Mouse (Mus musculus): ENCODE data around the gene Scaf8.
"Not testable (repeated sequence)": the region's sequence is repeated elsewhere in the genome, so short reads cannot be mapped to it uniquely, and the experiment has no call there.

The Scaf8 gene

DNA sequence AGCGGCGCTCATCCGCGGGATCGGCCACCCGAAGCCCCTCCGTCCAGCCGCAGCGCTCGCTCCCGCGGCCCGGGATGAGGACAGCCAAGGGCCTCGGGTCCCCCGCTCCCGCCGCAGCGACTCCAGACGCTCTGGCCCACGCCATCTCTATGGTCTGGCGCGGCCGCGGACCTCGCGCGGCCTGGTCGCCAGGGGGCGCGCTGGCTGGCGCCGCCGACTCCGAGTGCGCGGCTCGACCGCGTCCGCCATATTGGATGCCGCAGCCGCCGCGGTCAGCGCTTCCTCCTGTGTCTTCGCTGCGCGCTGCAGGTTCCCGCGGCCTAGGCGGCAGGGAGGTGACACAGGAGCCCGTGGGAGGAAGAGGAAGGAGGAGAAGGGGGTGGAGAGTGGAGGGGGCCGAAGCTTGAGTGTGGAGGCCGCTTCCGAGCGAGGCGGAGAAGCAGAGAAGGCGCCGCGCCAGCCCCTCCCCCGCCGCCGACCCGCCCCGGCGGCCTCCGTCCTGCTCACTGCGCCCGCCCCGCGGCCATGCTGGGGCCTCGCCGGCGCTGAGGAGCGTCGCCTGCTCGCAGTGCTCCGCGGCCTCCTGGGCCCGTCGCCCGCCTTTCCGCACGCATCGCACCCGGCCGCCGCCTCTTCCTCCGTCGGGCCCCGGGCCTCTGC, at the start of gene Scaf8:
Gene Scaf8, plus strand, starts transcription at position 253 of the 660 bp plus-strand sequence.
- CTCF ChIA-PET, result no interaction called here

DNA sequence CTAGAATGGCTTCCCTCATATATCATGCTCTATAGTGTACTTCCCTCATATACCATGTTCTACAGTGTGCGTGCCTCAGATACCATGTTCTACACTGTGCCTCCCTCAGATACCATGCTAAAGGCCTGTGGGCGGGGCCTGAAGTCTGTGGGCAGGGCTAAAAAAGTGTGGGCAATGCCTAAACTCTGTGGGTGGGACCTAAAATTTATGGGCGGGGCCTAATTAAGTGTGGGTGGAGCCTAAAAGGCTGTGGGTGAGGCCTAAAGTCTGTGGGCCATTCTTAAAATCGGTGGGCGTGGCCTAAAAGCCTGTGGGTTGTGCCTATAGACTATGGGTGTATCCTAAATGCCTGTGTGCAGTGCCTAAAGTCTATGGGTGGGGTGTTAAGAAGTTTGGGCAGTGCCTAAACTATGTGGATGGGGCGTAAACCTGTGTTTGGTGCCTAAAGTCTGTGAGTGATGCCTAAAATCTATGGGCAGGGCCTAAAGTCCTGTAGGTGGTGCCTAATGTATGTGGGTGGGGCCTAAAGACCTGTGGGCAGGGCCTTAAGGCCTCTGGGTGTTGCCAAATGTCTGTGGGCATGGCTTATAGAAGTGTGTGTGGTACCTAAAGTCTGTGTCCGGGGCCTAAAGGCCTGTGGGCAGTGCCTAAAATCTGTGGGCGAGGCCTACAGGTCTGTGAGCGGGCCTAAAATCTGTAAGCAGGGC, 39.5 kb upstream of the Scaf8 start:
- CTCF ChIA-PET, result no interaction called here

DNA sequence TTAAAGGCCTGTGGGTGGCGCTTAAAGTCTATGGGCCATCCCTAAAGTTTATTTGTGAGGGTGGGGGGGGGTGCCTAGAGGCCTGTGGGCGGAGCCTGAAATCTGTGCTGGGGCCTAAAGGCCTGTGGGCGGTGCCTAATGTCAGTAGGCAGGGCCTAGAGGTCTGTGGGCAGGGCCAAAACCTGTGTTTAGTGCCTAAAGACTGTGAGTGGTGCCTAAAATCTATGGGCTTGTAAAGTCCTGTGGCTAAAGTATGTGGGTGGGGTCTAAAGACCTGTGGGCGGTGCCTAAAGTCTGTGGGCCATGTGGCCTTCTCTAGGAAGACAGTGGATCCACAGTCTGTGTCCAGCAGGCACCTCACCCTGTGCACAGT, 38.9 kb upstream of the Scaf8 start:
- CTCF ChIA-PET, result no interaction called here

DNA sequence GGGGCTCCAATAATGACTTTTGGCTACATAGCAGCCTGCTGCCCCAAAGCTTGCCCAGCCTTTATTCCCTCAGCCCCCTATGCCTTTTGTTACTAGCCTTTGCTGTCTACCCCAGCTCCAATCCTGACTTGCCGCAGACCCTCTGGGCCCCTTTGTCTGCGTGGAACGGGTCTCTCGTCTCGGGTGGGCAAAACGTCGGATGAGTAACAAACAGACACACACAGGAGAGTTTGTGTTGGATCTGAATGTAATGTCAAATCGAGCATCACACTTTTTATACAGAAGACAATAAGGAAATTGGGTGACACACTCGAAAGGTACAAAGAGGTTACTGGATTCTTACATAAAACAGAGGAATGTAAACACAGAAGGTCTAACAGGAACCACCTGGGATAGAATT, 36.8 kb upstream of the Scaf8 start:
- CTCF ChIA-PET, result not testable (repeated sequence)

DNA sequence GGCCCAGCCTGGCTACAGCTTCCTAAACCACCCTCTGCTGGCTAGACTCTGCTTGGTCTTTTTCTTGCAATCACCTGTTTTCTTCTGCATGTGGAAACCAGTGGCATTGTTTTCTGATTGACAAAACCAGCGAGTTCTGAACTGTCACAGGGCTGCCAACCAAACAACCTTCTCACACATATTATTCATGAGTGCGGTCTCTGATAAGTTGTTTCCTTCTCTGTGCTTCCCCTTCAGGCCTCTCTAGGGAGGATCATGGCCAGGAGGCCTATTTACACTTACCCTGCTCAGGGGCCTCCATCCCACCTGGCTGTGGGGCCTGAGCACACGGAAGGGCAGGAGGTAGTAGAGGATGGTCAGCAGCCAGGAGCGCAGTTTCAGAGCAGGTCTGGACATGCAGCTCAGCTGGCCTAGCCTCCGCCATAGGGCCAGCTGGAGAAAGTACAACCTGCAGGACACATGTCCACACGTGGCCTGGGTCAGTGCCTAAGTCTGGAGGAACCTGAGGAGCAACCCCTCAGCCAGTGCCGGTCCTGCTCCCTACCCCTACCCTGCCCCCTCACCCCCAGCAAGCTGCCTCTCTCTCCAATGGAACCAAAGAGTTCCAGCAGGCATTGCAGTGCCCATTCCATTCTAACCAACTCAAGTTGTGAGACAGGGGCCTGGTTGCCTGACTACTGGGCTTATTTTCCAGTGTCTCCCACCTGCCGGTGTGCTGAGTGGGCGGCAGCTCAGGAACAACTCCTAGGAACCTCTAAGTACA, 34.0 kb upstream of the Scaf8 start:
- CTCF ChIA-PET, result not testable (repeated sequence)

DNA sequence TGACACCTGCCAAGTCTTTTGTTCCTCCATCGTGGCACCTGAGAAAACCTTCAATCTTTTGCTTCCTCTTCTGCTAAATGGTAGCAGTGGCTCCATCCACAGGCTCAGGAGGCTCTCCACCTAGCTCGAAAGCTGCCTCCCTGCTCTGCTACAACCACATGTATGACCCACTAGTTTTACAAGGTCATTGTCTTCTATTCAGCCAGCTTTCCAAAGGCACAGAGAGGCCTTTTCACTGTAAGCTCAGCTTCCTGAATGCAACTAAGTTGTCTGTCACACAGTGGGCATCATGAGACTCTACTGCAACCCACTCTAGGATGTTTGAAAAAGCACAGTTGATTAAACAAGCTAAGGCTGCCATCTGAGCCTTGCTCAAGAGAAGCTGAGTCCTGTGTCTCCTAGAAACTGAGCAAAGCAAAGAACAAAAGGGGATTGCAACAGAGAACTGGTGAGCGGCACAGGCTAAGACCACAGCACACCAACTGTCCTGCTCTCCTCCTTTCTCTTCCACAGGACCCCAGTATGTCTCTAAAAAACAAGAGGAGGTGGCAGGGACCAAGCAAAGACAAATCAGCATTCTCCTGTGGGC, 33.2 kb upstream of the Scaf8 start:
- CTCF ChIA-PET, result not testable (repeated sequence)

DNA sequence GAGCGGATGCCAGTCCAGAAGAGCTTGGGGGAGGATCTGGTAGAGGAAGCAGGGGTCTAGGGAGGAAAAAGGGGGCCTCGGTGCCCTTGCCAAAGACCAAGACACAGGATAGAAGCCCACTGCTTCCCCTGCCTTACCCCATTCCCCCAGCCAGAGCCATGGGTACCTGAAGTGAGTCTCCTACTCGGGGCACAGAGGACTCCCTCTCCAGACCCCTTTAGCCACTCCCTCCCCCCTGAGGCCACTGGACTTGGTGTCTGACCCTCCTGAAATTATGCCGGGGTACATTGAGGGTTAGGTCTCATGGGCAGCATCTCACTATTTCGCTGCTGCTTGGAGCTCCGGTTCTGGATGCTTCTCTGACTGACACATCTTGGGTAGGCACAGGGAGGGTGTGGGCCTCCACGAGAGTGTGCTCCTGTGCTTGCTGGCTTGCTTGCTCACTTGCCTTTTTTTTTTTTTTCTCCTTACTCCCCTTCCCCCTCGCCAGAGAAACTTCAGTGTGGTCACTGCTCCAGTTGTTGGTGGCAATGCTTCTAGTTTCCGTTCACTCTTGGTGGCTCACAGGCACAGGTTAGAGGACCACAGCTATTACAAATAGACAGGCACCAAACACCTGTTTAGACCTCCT, 32.5 kb upstream of the Scaf8 start:
- CTCF ChIA-PET, result interaction anchor here (1.5 kb wide), 1 partner anchor 142 kb away, joined by 10 read pairs; no protein-coding TSS in a partner anchor

DNA sequence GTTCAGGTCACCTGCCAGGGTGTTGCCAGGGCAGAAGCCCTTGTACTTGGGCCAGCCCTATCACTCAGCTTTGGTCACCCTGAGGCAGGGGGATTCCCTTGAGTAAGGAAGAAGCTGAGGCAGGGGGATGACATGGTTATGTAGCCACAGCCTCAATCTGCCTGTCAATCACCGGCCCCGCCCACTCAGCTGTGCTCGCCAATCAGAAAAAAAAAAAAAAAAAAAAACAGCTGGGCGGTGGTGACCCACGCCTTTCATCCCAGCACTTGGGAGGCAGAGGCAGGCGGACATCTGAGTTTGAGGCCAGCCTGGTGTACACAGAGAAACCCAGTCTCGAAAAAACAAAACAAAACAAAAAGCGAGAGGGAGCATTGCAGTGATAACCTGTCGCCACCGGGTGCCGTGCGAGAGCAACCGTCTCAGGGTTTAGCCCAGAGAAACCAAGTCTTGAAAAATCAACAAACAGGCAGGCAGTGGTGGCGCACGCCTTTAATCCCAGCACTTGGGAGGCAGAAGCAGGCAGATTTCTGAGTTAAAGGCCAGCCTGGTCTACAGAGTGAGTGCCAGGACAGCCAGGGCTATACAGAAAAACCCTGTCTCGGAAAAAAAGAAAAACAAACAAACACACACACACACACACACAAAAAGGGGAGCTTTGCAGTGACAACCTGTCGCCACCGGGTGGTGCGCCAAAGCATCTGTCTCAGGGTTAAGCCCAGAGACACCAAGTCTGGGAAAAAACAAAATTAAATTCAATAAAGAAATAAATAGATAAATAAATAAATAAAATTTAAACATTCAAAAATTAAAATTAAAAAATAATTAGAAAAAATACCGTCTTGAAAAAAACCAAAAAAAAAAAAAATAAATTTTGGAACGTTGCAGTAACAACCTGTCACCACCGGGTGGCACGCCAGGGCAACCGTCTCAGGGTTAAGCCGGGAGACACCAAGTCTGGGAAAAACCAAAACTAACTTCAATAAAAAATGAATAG, 31.7 kb upstream of the Scaf8 start:
- CTCF ChIA-PET, result interaction anchor here (1.5 kb wide), 1 partner anchor 141 kb away, joined by 10 read pairs; no protein-coding TSS in a partner anchor

DNA sequence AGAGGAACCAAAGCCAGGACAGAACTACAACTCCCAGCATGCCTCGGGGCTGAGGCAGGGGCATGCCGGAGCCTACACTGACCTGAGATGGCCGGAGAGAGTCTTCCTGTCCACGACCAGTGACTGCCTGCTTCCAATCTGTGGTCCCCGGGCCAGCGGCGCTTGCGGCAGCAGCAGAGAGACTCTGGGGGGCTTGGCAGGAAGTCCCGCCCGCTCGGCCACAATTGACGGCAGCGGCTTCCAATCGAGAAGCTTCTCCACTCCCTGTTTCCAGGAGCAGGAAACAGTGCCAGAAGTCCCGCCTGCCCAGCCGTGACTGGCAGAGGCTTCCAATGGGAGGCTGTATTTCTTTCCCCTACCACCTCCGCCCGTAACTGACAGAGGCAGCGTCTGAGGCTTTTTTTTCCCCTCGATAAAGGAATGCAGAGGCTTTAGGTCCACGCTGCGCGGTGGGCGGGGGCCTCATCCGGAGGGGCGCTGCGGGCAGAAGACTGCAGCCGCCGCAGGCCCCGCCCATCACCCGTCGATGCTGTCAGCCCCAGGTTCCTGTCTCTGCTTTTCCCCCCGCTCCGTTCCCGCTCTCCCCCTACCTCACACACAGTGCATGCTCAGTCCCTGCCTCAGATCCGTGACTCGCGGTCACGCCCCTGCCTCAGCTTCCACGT, 30.8 kb upstream of the Scaf8 start:
- CTCF ChIA-PET, result interaction anchor here (1.4 to 1.5 kb wide), 2 partner anchors 140 to 141 kb away, joined by 3 to 10 read pairs; no protein-coding TSS in a partner anchor

DNA sequence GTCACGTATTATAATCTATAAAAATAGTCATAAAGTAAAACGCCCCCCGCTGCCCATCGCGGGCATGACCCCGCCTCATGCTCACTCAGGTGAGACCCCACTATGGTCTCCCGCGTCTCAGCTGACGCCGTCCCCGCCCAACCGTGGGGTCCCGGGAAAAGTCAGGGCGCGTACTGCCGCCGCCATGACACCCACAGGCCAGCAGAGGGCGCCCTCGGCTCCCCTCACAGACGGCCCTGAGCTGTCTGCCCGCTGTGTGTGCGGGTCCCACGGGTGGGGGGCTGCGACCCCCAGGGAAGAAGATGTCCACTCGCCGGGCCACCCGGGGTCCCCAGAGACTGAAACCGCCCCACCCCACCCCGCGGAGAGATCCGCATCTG, 30.2 kb upstream of the Scaf8 start:
- CTCF ChIA-PET, result interaction anchor here (1.4 kb wide), 1 partner anchor 140 kb away, joined by 3 read pairs; no protein-coding TSS in a partner anchor

DNA sequence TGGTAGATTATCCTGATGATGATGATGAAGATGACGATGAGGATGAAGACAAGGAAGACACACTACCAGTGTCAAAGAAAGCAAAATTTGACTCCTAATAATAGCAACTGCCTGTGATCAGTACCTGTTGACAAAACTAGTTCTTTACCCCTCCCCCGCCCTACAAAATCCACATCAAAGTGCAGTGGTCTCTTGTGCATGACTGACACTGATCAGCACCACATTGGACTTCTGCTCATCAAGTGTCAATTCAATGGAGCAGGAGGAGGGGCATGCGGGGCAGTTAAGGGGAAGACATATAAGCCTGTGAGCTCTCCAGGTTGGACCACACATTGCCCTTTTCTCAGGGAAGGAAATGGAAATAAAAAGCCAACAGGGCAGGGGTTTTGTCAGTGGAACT, 29.6 kb upstream of the Scaf8 start:
- CTCF ChIA-PET, result interaction anchor here (0.7 to 1.4 kb wide), 2 partner anchors 36 to 139 kb away, joined by 3 to 6 read pairs; no protein-coding TSS in a partner anchor

DNA sequence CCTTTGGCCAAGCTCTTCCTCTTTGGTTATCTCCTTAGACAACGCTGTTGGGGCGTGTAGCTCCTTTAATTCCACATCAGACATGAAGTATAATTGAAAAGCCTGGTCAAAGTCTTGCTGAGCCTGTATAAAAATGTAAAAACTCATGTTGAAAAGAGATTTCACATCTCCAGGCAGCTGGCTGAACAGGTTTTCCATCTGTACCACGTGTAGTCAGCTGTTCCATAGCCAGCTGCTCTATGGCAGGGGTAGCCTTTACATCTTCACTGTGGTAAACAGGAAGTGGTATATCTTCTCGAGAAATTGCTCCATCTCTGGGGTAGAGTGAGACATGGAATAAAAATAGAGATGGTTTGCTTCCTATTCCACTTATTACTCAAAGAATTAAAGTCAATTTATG, 22.1 kb upstream of the Scaf8 start:
- CTCF ChIA-PET, result no interaction called here

DNA sequence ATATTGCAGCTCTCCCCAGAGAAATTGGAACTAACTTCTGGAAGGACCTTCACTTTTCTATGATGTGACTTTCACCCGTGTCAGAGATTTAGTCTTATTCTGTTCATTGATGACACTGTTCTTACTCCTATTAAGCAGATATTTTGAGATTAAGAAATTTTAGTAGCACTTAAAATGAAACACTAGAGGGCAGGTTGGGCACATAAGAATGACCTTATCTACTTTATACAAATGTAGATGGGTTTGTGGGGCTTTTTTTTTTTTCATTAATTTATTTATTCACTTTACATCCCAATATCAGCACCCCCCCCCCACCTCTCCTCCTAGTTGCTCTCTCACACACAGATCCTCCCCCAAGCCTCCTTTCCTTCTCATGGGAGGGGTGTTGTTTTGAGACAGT, 15.5 kb upstream of the Scaf8 start:
- CTCF ChIA-PET, result not testable (repeated sequence)

DNA sequence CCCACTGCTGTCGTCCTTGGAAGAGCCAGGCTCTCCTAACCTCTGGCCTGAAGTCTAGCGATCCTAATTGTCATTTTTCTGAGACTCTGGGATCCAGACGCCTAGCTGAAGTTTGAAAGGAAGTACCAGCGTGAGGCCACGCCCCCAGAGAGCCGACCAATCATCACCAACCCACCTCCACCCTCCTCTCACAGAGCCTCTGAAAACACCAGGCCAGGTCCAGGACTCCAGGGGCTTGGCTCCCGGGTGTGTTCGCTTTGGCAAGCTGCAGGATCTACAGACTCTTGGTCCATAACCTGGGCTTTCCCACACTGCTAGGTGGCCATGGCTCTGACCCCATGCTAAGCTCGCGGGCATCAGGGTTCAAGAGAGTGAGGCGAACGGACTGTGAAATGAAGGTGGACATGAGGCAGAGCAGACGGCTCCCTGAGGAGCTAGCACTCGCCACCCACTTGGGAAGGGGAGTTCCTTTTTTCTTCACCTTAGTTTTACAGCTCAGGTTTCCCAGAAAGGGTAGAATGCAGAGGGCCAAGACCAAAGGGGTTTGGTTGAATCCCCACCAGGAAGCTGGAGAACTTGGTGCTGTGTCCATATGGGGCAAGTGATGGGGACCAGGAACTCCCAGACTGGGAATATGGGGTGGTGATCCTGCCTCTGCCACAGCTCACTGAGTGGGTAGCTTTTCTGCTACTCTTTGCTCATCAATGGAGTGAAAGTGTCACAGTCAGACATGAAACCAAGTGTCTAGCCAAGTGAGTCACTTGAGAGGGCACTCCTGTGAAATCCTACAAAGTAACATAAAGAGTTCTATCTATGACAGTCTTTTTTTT, 12.2 kb upstream of the Scaf8 start:
- CTCF ChIA-PET, result no interaction called here

DNA sequence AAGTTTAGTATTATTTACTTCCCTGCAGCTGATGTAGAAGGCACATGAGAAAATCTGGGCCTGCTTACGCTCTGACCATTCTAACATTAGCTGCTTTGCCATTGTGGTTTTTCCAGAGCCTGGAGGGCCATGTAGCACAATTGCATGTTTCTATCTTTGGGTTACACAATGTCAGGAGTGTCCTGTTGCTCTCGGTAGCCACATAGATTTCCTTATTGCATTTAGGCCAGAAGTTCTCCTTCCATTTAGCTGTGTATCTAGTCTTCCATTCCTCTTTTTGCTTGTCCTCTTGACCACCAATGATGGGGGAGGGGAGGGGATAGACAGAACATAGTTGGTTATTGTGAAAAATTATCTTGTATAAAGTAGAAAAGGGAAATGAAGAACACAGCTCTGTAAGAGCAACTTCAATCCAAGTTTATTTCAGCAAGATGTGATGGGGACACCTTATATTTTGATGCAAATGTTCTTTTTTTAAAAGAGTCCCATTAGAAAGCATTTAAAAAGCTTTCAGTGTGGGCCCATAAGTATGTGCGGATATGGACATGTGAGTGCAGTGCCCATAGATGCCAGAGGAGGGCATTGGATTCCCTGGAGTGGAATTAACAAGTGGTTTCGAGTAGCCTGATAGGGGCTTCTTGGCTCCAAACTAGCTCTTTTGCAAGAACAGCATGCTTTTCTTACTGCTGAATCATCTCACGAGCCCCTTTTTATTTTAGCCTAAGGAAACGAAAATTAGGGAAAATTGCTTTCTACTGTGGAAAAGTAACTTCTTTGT, 10.4 kb upstream of the Scaf8 start:
- CTCF ChIA-PET, result no interaction called here

DNA sequence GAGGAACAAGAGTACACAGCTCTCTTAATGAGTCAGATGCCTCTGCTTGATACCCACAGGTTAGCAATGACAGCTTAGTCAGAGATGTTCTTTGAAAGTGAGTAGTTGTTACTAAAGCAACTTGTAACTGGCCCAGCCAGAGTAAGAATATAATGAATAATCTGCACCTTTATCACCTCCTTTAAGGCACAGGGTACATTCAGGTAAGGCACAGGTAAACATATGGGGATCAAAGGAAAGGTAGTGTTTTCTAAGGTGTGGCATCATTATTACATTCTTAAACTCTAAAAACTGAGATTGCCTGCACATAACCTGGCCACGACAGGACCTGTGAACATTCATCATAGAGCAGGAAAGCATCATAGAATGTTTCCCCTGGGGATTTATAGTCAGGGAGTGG, 9.8 kb upstream of the Scaf8 start:
- CTCF ChIA-PET, result no interaction called here

DNA sequence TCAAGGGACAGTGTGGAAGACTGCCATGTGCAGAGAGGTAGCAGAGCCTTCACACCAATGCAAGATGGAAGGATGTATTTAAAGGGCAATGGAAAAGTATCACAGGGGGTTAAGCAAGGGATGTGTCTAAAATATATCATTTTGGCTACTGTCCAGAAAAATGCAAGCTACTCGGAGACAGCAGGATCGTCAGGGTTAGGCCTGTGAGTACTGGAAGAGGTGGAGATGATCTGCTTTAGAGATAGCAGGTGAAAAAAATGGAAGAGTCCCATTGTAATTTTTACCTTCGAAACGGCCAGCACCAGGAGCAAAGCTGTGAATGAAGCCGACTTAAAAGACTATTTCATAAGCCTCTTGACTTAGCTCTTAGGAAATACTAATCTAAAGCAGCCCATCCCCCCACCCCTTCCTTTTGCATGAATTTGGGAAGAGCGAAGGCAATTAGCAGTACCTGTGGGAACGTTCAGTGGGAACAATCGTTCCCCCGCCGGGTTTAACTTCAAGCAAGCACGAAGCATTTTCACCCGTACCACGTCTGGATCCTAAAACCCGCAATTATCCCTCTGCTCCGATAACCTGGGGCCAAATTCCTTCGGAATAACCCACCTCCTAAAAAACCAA, 925 bp upstream of the Scaf8 start:
- CTCF ChIA-PET, result interaction anchor here (0.6 kb wide), 1 partner anchor 25 kb away, joined by 4 read pairs; no protein-coding TSS in a partner anchor

DNA sequence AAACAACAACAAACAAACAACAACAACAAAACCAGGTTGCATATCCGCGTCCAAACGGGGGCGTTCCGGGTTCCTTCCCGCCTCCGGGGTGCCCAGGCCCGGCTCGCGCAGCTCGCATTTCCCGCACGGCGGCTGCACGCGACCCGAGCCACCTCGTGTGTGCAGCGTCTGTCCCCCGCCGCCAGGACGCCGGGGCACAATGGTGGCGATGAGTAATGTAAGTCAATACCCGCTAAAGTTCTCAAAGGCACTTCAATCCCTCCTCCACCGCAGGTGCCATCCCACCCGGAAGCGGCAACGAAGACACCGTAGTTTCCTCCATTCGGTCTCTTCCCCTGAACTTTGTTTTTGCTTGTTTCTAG, 433 bp upstream of the Scaf8 start:
- CTCF ChIA-PET, result no interaction called here

Measured in spleen, embryonic (tissue).